Mouse (Mus musculus): ENCODE results near the gene Anapc11. TPM values are rescaled to one million over a fixed set of nuclear protein-coding genes. Genes with fewer than 3 reads are reported as not detected.

The Anapc11 gene
- polyA plus RNA-seq, 1 experiment from 2014 or later, result 126 TPM

DNA sequence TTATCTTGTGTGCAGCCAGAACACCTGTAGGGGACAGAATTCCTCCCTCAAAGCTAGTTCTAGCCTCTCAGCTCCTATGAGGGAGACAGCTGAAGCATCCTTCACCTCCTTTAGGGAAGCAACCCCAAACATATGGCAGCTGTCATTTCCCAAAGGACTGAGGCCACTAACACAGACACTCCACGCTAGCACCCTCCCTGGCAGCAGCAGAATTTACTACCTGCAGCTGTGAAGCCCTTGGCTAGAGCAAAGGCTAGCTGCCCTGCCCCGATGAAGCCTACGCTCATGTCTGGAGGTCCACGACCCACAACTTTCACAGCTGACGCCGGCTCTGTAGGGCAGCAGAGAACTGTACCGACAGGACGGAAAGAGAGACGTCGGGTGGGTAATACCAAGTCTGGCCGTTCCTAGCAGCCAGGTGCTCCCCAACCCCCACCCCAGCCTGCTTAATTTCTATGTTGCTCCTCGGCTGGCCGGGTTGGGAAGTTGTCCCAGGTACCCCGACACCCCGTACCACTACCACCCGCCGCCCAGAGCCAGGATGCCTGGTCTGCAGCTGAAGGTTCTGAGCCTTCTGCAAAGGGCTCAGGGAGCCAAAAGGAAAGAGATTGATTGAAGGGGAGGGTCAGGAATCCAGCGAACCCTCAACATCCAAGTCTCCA lies 44.8 kb downstream of the Anapc11 start:
- no peak overlapping the region; the same call in 1 of the 2 replicates for H3K27ac ChIP-seq (replicated peaks)
- no peaks in the 10 kb centered on the region for H3K27me3 ChIP-seq (ENCODE audit: control insufficient read depth, insufficient read depth, low read length)
- H3K4me1 ChIP-seq (replicated peaks; ENCODE audit: control insufficient read depth, insufficient read depth), result no peaks in the 10 kb centered on the region
- H3K9me3 ChIP-seq (ENCODE audit: control insufficient read depth, low read length), result no peaks in the 10 kb centered on the region
- H3K36me3 ChIP-seq (ENCODE audit: control insufficient read depth, insufficient read depth, low read length), result no peaks in the 10 kb centered on the region
- TF ChIP-seq CTCF (IDR thresholded peaks at IDR 0.05; ENCODE audit: low read depth) (no peak), EP300 (optimal IDR thresholded peaks at IDR 0.05) (no peak)
- DNase-seq (ENCODE audit: low spot score) (peak; percentile 43), ATAC-seq (ENCODE audit: low FRiP score, low TSS enrichment) (peak; percentile 41)
- H3K4me3 ChIP-seq (ENCODE audit: low read depth, low read length), result peak overlapping the region; percentile 46
- H3K9ac ChIP-seq (ENCODE audit: low read length), result peak overlapping the region; percentile 66
- H3K4me2 ChIP-seq (replicated peaks; ENCODE audit: low read depth), result peak overlapping the region; percentile 93
- WGBS, result 2% methylated on average over 18 of the region's 18 CpGs

DNA sequence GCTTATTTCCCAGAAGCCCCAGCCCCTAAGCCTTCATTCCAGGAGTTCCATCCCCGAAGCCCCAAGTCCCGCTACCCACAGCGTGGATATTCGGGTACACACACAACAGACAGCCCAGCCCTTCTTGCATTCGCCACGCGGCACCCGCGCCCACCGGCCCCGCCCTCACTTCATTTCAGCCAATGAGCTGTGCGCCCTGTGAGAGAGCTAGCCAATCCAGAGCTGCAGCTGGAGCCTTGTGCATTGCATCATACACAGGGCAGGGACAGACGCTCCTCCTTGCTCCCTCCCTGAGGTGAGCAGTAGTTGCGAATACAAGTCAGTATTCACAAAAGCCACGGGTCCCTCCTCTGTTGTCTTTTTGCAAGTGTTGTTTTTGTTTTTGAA lies 45.4 kb downstream of the Anapc11 start, which contains the start of gene Pycr1:
Gene Pycr1 (minus strand): TSS at position 169 of the 387 bp plus-strand sequence.
- H3K9me3 ChIP-seq (ENCODE audit: control insufficient read depth, low read length), result no peaks in the 10 kb centered on the region
- peak; percentile 96 for DNase-seq (ENCODE audit: low spot score)
- no peaks in the 10 kb centered on the region for H3K36me3 ChIP-seq (ENCODE audit: control insufficient read depth, insufficient read depth, low read length)
- no peaks in the 10 kb centered on the region for H3K27me3 ChIP-seq (ENCODE audit: control insufficient read depth, insufficient read depth, low read length)
- no peaks in the 10 kb centered on the region for H3K4me1 ChIP-seq (replicated peaks; ENCODE audit: control insufficient read depth, insufficient read depth)
- peak within 1 kb of the TSS; percentile 66 for H3K9ac ChIP-seq (ENCODE audit: low read length)
- H3K4me2 ChIP-seq (replicated peaks; ENCODE audit: low read depth), result peak within 1 kb of the TSS; percentile 93
- peak; percentile 98 for ATAC-seq (ENCODE audit: low FRiP score, low TSS enrichment)
- H3K4me3 ChIP-seq (ENCODE audit: low read depth, low read length), result peak within 1 kb of the TSS; percentile 46
- no peak within 1 kb of the TSS; the same call in 1 of the 2 replicates for H3K27ac ChIP-seq (replicated peaks)
- 2% methylated on average over 15 of the region's 15 CpGs for WGBS
- TF ChIP-seq CTCF (IDR thresholded peaks at IDR 0.05; ENCODE audit: low read depth), result no peak

DNA sequence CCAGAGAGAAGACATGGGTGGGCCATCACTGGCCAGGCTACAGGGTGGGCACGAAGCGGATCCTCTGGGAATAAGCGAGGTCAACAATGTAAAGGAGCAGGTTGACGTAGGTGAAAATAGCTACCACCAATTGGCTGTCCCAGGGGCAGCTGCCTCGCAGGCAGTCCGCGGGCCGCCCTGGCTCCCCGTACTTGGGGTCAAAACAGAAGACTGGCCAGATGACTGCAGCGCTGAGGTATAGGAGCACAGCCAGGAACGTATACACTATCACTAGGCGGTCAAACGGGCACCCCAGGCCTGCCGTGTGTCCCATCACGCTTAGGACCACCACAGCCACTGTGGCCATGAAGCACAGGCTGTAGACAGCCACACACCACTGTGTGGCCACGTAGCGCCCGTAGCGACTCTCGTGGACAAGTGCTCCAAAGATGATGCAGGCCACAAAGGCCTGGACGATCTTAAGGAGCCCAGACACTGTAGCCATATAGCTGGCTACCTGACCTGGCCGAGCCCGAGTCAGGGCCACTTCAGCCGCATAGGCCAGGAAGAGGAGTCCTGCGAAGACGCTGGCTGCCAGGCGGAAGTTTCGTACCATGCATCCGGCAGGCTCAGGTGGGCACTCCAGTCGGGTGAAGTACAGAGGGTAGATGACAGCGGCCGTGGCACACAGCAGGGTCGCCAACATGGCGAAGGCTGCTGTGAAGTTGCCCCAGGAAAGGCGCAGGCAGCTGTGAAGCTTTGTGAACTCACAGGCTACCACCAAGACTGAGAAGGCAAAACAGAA lies 49.0 kb downstream of the Anapc11 start:
- H3K4me2 ChIP-seq (replicated peaks; ENCODE audit: low read depth), result no peak overlapping the region
- DNase-seq (ENCODE audit: low spot score), result no peak
- H3K4me1 ChIP-seq (replicated peaks; ENCODE audit: control insufficient read depth, insufficient read depth), result no peaks in the 10 kb centered on the region
- H3K27me3 ChIP-seq (ENCODE audit: control insufficient read depth, insufficient read depth, low read length), result no peaks in the 10 kb centered on the region
- 77% methylated on average over 35 of the region's 35 CpGs for WGBS
- H3K9ac ChIP-seq (ENCODE audit: low read length), result no peak overlapping the region
- no peak overlapping the region for H3K4me3 ChIP-seq (ENCODE audit: low read depth, low read length)
- no peaks in the 10 kb centered on the region for H3K36me3 ChIP-seq (ENCODE audit: control insufficient read depth, insufficient read depth, low read length)
- H3K27ac ChIP-seq (replicated peaks), result no peak overlapping the region
- no peaks in the 10 kb centered on the region for H3K9me3 ChIP-seq (ENCODE audit: control insufficient read depth, low read length)
- no peak for TF ChIP-seq CTCF (IDR thresholded peaks at IDR 0.05; ENCODE audit: low read depth)
- no peak for TF ChIP-seq EP300 (optimal IDR thresholded peaks at IDR 0.05)
- ATAC-seq (ENCODE audit: low FRiP score, low TSS enrichment), result no peak

DNA sequence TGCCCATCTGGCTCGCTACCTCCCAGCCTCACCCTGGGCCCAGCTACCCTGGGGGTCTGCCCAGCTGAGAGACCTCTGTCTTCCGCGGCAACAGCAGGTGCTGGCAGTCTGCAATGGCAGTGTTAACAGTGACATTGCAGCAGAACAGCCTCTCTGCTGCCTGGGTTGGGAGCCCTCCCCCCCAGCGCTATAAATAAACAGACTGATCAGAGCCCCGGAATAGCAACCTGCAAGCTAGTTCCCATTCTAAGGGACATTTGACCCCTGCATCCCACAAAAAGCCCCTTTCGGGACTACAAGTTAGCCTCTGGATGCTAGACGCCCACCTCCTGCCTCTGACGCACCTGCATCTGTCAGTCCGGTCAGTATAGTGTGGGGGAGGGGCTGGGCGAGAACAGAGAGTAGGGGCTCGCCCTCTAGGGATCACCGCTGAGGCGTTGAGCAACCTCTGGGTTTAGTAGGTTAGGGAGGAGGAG lies 49.8 kb downstream of the Anapc11 start, which contains the start of gene Myadml2:
Gene Myadml2 (minus strand): TSS at position 158 of the 476 bp plus-strand sequence.
- Histone ChIP-seq H3K36me3 (ENCODE audit: control insufficient read depth, insufficient read depth, low read length) (no peaks in the 10 kb centered on the region), H3K27ac (replicated peaks) (no peak within 1 kb of the TSS), H3K4me2 (replicated peaks; ENCODE audit: low read depth) (peak within 1 kb of the TSS; percentile 45), H3K9me3 (ENCODE audit: control insufficient read depth, low read length) (no peaks in the 10 kb centered on the region), H3K4me1 (replicated peaks; ENCODE audit: control insufficient read depth, insufficient read depth) (no peaks in the 10 kb centered on the region), H3K4me3 (ENCODE audit: low read depth, low read length) (peak within 1 kb of the TSS; percentile 10; the same call in 1 of the 2 replicates), H3K9ac (ENCODE audit: low read length) (peak within 1 kb of the TSS; percentile 31; the same call in 1 of the 2 replicates), H3K27me3 (ENCODE audit: control insufficient read depth, insufficient read depth, low read length) (no peaks in the 10 kb centered on the region)
- ATAC-seq (ENCODE audit: low FRiP score, low TSS enrichment) (no peak), DNase-seq (ENCODE audit: low spot score) (no peak)
- WGBS, result 5% methylated on average over 13 of the region's 13 CpGs
- TF ChIP-seq CTCF (IDR thresholded peaks at IDR 0.05; ENCODE audit: low read depth) (no peak), EP300 (optimal IDR thresholded peaks at IDR 0.05) (no peak)

- Histone ChIP-seq H3K27ac (replicated peaks) (no peak overlapping the region), H3K4me3 (ENCODE audit: low read depth, low read length) (no peak overlapping the region), H3K27me3 (ENCODE audit: control insufficient read depth, insufficient read depth, low read length) (no peaks in the 10 kb centered on the region; the same call in 1 of the 2 replicates), H3K9ac (ENCODE audit: low read length) (no peak overlapping the region), H3K36me3 (ENCODE audit: control insufficient read depth, insufficient read depth, low read length) (no peaks in the 10 kb centered on the region), H3K4me1 (replicated peaks; ENCODE audit: control insufficient read depth, insufficient read depth) (no peaks in the 10 kb centered on the region), H3K4me2 (replicated peaks; ENCODE audit: low read depth) (no peak overlapping the region), H3K9me3 (ENCODE audit: control insufficient read depth, low read length) (no peaks in the 10 kb centered on the region)
- ATAC-seq (ENCODE audit: low FRiP score, low TSS enrichment) (no peak), DNase-seq (ENCODE audit: low spot score) (no peak)
- WGBS, result 68% methylated on average over 3 of the region's 3 CpGs
- TF ChIP-seq EP300 (optimal IDR thresholded peaks at IDR 0.05), result no peak
- TF ChIP-seq CTCF (IDR thresholded peaks at IDR 0.05; ENCODE audit: low read depth), result peak; percentile 50
Observed at GRCm38 (mm10) chr11:120651872-120652271, 53.7 kb downstream of the Anapc11 start.
